Mouse (Mus musculus) E14TG2a.4 (cell line): ENCODE measurements around the gene Gm10447.

ENCODE experiments used
- CTCF ChIP-seq: conservative IDR thresholded peaks from 2 replicates; pipeline ENCODE4 v1.5.1; 2014; ENCODE audit warnings: low read length
- POU5F1 ChIP-seq: IDR thresholded peaks from 2 replicates; pipeline ENCODE4 v1.6.1; 2014; ENCODE audit warnings: low read length, borderline replicate concordance

DNA sequence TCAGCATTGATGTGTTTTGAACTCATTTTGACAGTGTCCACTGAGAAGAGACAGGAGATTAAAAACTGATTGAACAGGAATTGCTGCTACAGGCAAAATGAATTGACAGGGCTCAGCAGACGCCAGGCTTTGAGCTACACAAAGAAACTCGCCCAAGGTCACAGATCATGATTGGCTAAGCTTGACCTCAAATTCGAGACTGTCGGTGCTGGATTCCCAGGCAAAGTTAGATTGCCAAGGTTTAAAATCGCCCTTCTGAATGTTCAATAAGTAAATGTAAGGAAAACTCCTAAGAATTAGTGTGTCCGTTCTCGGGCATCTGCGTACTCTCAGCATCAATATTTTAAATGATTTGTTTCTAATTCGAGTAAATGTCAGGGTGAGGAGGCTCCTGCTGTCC is 32.5 kb upstream of the Gm10447 start:
- TF ChIP-seq CTCF (no peak), POU5F1 (no peak)
